Mouse (Mus musculus) C3H10T1/2 (cell line): ENCODE data around the gene Coa7. TPM values are rescaled to one million over a fixed set of nuclear protein-coding genes. Genes with fewer than 3 reads are reported as not detected.

Experiments
- polyA plus RNA-seq, 2 experiments: library from polyadenylated mRNA; unstranded; fragments of >200 nt; fragmentation: generic; extraction: Trizol; gene quantifications; one replicate each; pipeline ENCODE4 v1.2.1; 2012; ENCODE audit warnings: missing spikeins in 2 of 2

The Coa7 gene
- polyA plus RNA-seq: 10 to 100 TPM; 16.3 to 30.0 TPM

DNA sequence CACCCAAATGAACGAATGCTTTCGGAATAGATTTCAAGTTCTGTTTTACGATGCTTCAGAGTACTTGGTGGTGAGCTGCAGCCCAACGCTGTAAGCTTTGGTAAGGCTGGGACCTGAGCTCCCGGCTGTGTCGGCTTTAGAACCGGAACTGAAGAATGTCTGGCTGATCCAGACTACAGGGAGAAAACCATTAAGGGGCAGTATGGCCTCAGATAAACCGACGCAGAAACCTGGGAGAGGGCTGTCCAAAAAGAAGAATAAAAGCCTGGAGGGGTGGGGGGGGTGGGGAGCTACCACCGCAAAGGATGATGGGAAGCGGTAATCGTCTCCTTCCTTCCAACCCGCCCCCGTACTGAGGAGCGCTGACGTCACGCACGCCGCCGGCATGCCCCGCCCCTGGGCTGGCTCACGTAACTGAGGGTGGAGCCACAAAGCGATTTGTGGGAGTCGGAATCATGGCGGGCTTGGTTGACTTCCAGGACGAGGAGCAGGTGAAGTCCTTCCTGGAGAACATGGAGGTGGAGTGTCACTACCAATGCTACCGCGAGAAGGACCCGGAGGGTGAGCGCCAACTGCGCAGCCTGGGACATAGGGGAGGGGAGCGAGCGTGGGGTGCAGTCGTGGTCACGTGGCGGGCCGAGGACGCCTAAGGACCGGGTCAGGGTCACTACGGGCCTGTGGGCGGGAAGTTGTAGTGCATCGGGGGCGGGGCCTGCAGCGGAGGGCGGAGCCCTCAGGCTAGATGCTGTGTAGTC is at the start of gene Coa7:
Gene Coa7, plus strand, starts transcription at position 411 of the 755 bp plus-strand sequence.

DNA sequence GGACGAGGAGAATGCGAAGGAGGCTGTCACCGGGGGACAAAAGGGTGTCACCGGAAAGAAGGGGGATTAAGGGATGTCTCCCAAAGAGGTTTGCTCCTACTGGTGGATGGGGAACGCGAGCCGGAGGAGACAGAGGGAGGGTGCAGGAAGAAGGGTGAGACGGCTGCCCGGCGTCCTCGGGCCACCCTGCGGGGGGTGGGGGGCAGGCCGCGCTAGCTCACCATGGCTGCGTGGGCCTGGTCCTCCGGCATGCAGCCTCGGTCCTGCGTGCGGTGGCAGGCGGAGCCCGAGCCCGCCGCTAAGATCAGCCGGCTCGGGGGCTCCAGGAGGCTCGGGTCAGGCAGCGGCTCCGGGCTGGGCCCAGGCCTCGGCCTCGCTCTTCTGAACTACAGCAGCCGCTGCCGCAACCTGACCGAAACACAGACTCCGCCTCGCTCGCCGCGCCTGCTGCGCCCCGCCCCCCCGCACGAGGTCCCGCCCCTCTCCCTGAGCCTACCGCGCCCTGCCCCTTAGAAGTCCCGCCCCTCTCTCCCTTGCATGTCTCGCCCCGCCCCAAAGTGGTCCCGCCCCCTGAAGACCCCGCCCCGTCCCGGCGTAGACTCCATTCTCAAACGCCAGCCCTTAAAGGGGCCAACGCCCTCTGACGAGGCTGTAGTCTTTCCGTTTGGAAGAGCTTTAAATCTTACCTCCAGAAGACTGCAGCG is 27.1 kb upstream of the Coa7 start, which contains the start of gene Zyg11b:
Gene Zyg11b, minus strand, starts transcription at position 427 of the 704 bp plus-strand sequence.

DNA sequence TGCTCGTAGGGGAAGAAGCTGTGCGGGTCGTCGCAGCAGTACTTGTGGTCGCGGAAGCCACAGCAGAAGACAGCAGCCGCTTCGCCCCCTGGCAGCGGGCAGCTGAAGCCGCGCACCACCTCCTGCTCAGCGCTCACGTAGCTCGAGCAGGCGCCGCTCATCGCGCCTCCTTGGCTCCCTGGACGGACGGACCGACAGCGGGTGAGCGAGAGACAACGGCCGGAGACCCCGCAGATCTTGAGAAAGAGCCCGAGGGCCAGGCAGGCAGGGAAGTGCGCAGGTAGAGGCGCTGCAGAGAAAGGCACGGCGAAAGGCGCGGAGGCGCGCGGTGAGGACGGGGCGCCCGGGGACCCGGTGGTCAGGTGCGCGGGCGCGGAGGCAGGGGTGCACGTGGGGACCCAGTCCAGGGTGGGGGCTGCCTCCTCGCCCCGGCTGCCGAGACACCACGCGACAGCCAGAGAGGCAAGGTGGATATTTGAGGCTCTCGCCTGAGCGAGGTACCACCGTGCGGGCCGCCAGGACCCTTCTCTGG is 55.3 kb downstream of the Coa7 start, which contains the start of gene Shisal2a:
Gene Shisal2a, minus strand, starts transcription at position 167 of the 532 bp plus-strand sequence.

Other genes starting within 250 kb of the Coa7 start
- 1 to 10 TPM in 1 of 2 experiments, under 1 TPM in 1; 0.04 to 1.7 TPM for gene Podn, start 231.7 kb upstream of the Coa7 start, polyA plus RNA-seq
- gene Scp2, start 183.1 kb upstream of the Coa7 start, polyA plus RNA-seq: 10 to 100 TPM; 24.8 to 77.9 TPM
- gene Echdc2, start 162.7 kb upstream of the Coa7 start, polyA plus RNA-seq: 10 to 100 TPM in 1 of 2 experiments, 1 to 10 TPM in 1; 9.9 to 35.6 TPM
- not detected for gene Zyg11a, start 110.1 kb upstream of the Coa7 start, polyA plus RNA-seq
- 1 to 10 TPM in 1 of 2 experiments, under 1 TPM in 1; 0.44 to 4.1 TPM for gene Zyg11b, start 27.0 kb upstream of the Coa7 start, polyA plus RNA-seq
- not detected for gene Shisal2a, start 55.2 kb downstream of the Coa7 start, polyA plus RNA-seq
- gene Gpx7, start 78.8 kb downstream of the Coa7 start, polyA plus RNA-seq: not detected
- gene Tut4, start 131.3 kb downstream of the Coa7 start, polyA plus RNA-seq: 1 to 10 TPM in 1 of 2 experiments, under 1 TPM in 1; 0.40 to 8.9 TPM